Mouse (Mus musculus): ENCODE measurements around the gene Camk1d. TPM values are rescaled to one million over a fixed set of nuclear protein-coding genes. Genes with fewer than 3 reads are reported as not detected.

Camk1d gene
- polyA plus RNA-seq, 1 experiment from 2014 or later, result 1.1 TPM

DNA sequence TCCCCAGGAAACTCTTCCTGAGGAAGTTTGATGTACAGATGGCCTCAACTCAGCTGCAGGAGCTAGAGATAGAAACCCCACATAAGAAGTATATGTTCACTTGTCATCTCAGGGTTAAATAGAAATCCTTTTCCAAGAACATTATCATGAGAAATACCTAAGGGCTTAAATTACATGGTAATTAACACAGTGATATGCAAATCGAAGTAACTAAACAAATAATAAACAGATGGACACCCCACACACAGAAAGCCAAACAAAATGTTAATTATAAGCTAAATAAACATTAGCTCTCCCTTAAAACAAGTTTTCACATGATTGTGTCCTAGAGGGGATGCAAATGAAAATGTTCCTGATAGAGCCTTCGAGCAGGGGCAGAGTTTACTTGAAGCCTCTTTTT is 246.8 kb downstream of the Camk1d start:
- Histone ChIP-seq H3K9me3 (no peaks in the 10 kb centered on the region), H3K4me2 (no peak overlapping the region), H3K9ac (replicated peaks) (no peak overlapping the region), H3K4me3 (replicated peaks) (no peak overlapping the region), H3K4me1 (replicated peaks) (no peaks in the 10 kb centered on the region), H3K27ac (no peak overlapping the region), H3K36me3 (no peaks in the 10 kb centered on the region), H3K27me3 (no peaks in the 10 kb centered on the region; the same call in 1 of the 2 replicates)
- WGBS, result 86% methylated on average over 2 of the region's 2 CpGs
- no peak for ATAC-seq (ENCODE audit: insufficient number of reproducible peaks, insufficient read depth, low FRiP score, low TSS enrichment, low read depth)

DNA sequence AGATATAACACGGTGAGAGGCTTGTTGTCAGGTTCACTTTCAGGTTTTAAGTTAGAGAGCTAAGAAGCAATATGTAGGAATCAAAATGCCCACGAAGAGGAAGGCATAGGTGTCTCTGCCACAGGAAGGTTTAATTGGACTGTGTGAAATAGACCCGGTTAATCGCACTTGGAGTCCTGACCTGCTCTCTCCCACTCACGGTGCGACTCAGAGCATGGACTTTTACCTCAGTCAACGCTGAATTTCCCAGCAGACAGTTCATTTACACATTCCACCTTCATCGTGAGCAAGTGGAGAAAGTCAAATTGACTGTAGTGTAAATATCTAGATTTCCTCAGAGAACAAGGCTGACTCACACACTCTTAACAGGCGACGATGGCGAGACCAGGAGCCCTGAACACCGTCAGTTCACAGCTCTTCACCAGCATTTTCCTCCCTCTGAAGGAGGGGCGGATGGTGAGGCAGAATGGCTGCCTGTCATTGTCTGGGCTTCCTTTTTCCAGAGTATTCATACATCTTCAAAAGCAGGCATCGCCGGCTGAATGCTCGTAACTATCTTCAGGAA is 255.6 kb downstream of the Camk1d start:
- no peak overlapping the region for H3K9ac ChIP-seq (replicated peaks)
- H3K27ac ChIP-seq, result no peak overlapping the region
- H3K27me3 ChIP-seq, result no peaks in the 10 kb centered on the region
- 83% methylated on average over 16 of the region's 16 CpGs for WGBS
- H3K36me3 ChIP-seq, result no peaks in the 10 kb centered on the region
- H3K4me3 ChIP-seq (replicated peaks), result no peak overlapping the region
- no peak overlapping the region for H3K4me2 ChIP-seq
- H3K9me3 ChIP-seq, result no peaks in the 10 kb centered on the region
- no peak for ATAC-seq (ENCODE audit: insufficient number of reproducible peaks, insufficient read depth, low FRiP score, low TSS enrichment, low read depth)
- H3K4me1 ChIP-seq (replicated peaks), result peaks cover 9% of the 10 kb centered on the region

DNA sequence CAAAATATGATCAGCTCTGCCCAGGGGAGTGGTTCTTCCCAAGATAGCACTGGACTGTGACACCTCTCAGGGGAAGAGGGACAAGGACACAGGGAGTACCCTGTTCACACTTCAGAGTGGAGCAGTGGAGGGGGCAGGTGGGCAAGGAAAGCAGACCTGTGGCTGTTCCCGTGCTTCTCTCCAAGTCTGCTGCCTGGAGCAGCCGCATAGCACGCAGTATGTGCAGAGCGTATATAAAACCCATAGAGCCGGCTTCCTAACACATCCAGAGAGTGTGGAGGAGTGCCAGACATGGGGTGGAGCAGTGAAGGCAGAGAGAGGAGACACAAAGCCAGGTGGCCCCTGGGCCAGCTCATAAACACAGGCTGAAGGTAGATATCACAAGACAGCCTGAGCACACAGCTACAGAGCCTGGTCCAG is 256.2 kb downstream of the Camk1d start:
- H3K27ac ChIP-seq, result no peak overlapping the region
- no peak for ATAC-seq (ENCODE audit: insufficient number of reproducible peaks, insufficient read depth, low FRiP score, low TSS enrichment, low read depth)
- H3K4me1 ChIP-seq (replicated peaks), result peaks cover 9% of the 10 kb centered on the region
- H3K27me3 ChIP-seq, result no peaks in the 10 kb centered on the region
- WGBS, result 87% methylated on average over 5 of the region's 5 CpGs
- H3K9ac ChIP-seq (replicated peaks), result no peak overlapping the region
- no peaks in the 10 kb centered on the region for H3K36me3 ChIP-seq
- no peaks in the 10 kb centered on the region for H3K9me3 ChIP-seq
- no peak overlapping the region for H3K4me3 ChIP-seq (replicated peaks)
- H3K4me2 ChIP-seq, result no peak overlapping the region

DNA sequence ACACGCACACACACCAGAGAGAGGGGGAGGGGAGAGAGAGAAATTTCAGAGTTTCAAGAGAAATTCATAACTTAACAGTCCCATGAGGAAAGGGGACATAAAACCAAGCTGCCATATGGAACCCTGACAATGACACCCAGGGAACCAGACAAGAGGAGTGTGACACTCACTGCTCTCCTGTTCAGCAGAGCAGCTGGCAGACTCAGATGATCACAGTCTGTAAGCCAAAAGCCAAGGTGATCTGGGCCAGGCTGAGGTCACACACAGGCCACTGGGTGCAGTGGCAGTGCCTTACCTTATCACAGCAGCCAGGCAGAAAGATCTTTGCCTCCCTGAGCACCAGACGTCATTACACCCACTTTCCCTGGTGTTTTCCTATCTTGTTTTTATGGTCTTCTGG is 258.2 kb downstream of the Camk1d start:
- no peak overlapping the region for H3K27ac ChIP-seq
- no peaks in the 10 kb centered on the region for H3K9me3 ChIP-seq
- H3K9ac ChIP-seq (replicated peaks), result no peak overlapping the region
- no peaks in the 10 kb centered on the region for H3K27me3 ChIP-seq
- no peak for ATAC-seq (ENCODE audit: insufficient number of reproducible peaks, insufficient read depth, low FRiP score, low TSS enrichment, low read depth)
- no peak overlapping the region for H3K4me3 ChIP-seq (replicated peaks)
- H3K36me3 ChIP-seq, result no peaks in the 10 kb centered on the region
- H3K4me1 ChIP-seq (replicated peaks), result peaks cover 9% of the 10 kb centered on the region
- WGBS, result 69% methylated on average over 2 of the region's 2 CpGs
- H3K4me2 ChIP-seq, result no peak overlapping the region

DNA sequence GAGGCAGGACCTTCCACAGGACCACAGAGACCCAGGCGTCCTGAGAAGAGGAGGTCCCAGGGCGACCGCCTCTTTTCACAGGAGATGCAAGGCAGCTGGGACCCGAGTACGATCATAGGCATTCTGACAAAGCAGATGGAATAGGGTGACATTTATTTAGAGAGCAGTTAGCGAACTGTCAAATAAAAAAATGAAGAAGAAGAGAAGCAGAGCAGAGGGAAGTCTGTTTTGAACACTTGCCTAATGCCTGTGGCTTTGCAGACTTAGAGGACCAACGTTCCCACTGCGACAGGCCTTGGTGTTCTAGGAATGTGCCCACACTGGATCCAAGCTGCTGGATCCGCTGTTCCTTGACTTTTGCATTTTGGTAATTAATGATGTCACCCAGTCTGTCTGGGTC is 259.5 kb downstream of the Camk1d start:
- H3K9ac ChIP-seq (replicated peaks), result no peak overlapping the region
- 79% methylated on average over 9 of the region's 9 CpGs for WGBS
- peaks cover 9% of the 10 kb centered on the region for H3K4me1 ChIP-seq (replicated peaks)
- no peaks in the 10 kb centered on the region for H3K36me3 ChIP-seq
- ATAC-seq (ENCODE audit: insufficient number of reproducible peaks, insufficient read depth, low FRiP score, low TSS enrichment, low read depth), result no peak
- no peaks in the 10 kb centered on the region for H3K27me3 ChIP-seq
- H3K27ac ChIP-seq, result no peak overlapping the region
- H3K9me3 ChIP-seq, result no peaks in the 10 kb centered on the region
- H3K4me2 ChIP-seq, result no peak overlapping the region
- H3K4me3 ChIP-seq (replicated peaks), result no peak overlapping the region

DNA sequence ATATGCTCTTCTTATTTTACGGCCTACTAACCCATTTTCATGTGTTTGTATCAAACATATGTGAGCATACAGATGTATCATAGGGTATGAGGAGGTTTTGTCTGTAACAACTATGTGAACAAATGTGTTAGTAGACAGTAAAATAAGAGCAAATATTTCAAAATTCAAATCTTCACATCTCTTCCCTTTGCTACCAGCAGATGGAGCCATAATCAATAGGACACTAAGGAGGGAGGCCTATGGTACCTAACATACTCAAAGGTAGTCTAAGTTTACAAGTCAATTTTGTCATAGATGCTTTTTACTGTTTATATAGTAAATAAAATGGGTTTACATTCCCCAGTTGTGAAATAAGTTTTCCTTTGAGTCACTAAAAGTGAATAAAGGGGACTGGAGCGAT is 262.7 kb downstream of the Camk1d start:
- no peak for ATAC-seq (ENCODE audit: insufficient number of reproducible peaks, insufficient read depth, low FRiP score, low TSS enrichment, low read depth)
- H3K9me3 ChIP-seq, result no peaks in the 10 kb centered on the region
- no peak overlapping the region for H3K9ac ChIP-seq (replicated peaks)
- 93% methylated on average over 2 of the region's 2 CpGs for WGBS
- peaks cover 9% of the 10 kb centered on the region for H3K4me1 ChIP-seq (replicated peaks)
- H3K4me3 ChIP-seq (replicated peaks), result no peak overlapping the region
- H3K36me3 ChIP-seq, result no peaks in the 10 kb centered on the region
- H3K27ac ChIP-seq, result no peak overlapping the region
- no peaks in the 10 kb centered on the region for H3K27me3 ChIP-seq
- no peak overlapping the region for H3K4me2 ChIP-seq

DNA sequence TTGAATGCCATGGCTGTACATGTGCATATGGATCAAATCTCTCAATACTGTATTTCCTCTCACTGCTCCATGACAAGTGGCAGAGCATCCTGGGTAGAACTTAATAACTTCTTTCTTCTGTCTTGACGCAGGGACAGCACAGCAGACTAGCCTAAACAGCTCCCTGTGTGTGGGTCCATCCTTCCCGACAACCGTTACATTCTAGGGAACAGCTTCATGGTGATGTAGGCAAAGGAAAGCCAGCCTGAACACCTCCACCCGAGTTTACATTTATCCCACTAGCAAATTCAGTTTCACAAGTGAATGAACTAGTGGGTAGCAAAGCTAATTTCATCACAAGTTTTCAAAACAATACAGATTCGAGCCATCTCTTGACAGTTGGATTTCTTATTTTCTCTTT is 269.0 kb downstream of the Camk1d start:
- no peak overlapping the region for H3K9ac ChIP-seq (replicated peaks)
- no peak overlapping the region for H3K27ac ChIP-seq
- no peaks in the 10 kb centered on the region for H3K9me3 ChIP-seq
- no peak for ATAC-seq (ENCODE audit: insufficient number of reproducible peaks, insufficient read depth, low FRiP score, low TSS enrichment, low read depth)
- H3K4me3 ChIP-seq (replicated peaks), result no peak overlapping the region
- no peak overlapping the region for H3K4me2 ChIP-seq
- 84% methylated on average over 5 of the region's 5 CpGs for WGBS
- H3K4me1 ChIP-seq (replicated peaks), result no peaks in the 10 kb centered on the region
- no peaks in the 10 kb centered on the region for H3K27me3 ChIP-seq
- no peaks in the 10 kb centered on the region for H3K36me3 ChIP-seq

DNA sequence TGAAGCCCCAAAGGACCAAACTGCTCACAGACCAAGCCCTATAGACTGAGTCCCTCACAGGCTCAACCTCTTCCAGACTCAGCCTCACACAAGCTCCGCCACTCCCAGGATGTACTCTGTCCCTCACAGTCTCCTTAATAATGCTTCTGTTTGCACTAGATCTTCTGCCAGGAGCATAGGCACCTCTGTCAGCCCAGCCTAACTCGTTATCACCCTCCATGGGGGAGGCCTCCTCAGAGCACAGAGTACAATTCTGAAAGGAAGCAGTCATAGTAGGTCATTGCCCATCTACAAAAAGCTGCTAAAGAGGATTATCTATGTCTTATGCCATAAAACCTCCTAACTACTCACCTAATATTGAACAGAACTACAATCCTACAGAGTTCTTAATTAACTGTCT is 276.6 kb downstream of the Camk1d start:
- H3K27me3 ChIP-seq, result no peaks in the 10 kb centered on the region
- no peaks in the 10 kb centered on the region for H3K4me1 ChIP-seq (replicated peaks)
- no peak overlapping the region for H3K27ac ChIP-seq
- no peak overlapping the region for H3K4me2 ChIP-seq
- no peak for ATAC-seq (ENCODE audit: insufficient number of reproducible peaks, insufficient read depth, low FRiP score, low TSS enrichment, low read depth)
- WGBS, result 51% methylated on average over 2 of the region's 2 CpGs
- H3K4me3 ChIP-seq (replicated peaks), result no peak overlapping the region
- no peak overlapping the region for H3K9ac ChIP-seq (replicated peaks)
- no peaks in the 10 kb centered on the region for H3K9me3 ChIP-seq
- no peaks in the 10 kb centered on the region for H3K36me3 ChIP-seq

DNA sequence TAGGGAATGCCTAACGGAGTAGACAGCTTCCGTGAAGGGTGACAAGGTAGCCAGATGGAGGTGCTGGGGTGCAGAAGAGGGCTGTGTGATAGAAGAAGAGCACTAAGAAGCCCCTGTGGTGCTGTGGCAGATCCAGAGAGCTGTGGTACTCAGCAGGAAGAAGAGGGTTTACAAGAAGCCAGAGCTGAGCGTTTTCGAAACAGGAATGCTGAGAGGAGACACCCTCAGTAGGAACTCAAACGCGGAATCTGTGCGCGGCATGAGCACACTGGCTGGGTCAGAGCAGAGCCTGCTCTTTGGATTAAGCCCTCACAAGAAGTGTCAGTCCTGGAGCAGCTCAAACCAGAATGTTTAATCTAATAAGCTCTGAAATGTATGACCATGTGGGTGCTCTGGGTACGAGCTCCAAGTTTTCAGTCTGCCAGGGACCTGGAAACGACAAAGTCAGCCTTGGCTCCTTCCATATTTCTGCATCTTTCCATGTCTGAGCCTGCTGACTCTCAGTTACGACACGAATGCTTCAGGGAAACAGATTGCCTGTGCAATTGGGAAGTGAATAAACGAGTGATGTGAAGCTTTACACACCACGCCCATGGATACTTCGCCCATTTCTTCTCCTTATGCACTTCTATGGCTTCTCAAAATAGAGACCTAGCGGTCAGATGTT is 278.6 kb downstream of the Camk1d start:
- no peak for ATAC-seq (ENCODE audit: insufficient number of reproducible peaks, insufficient read depth, low FRiP score, low TSS enrichment, low read depth)
- Histone ChIP-seq H3K4me3 (replicated peaks) (no peak overlapping the region), H3K9me3 (no peaks in the 10 kb centered on the region), H3K27ac (no peak overlapping the region), H3K9ac (replicated peaks) (no peak overlapping the region), H3K4me1 (replicated peaks) (no peaks in the 10 kb centered on the region), H3K4me2 (no peak overlapping the region), H3K36me3 (no peaks in the 10 kb centered on the region), H3K27me3 (no peaks in the 10 kb centered on the region)
- WGBS, result 82% methylated on average over 16 of the region's 16 CpGs

DNA sequence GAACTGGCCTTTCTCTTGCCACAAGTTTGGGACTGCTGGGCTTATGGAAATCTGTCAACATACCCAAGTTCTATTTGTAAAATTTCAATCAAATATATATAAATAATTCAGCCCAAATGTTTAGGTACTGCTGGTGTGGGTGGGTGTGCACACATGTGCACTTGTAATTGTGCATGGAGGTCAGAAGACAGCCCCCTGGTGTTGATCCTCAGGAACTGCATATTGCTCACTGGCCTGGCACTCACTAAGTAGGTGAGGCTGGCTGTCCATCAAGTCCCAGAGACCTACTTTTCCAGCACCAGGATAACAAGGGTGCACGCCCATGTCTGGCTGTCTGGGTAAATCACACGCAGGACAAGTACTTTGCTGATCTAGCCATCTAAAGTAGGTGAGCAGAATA is 283.0 kb downstream of the Camk1d start:
- Histone ChIP-seq H3K27me3 (no peaks in the 10 kb centered on the region), H3K9me3 (no peaks in the 10 kb centered on the region), H3K36me3 (no peaks in the 10 kb centered on the region), H3K4me1 (replicated peaks) (no peaks in the 10 kb centered on the region), H3K27ac (no peak overlapping the region), H3K9ac (replicated peaks) (no peak overlapping the region), H3K4me2 (no peak overlapping the region), H3K4me3 (replicated peaks) (no peak overlapping the region)
- 66% methylated on average over 2 of the region's 2 CpGs for WGBS
- ATAC-seq (ENCODE audit: insufficient number of reproducible peaks, insufficient read depth, low FRiP score, low TSS enrichment, low read depth), result no peak; the same call in 1 of the 2 replicates

DNA sequence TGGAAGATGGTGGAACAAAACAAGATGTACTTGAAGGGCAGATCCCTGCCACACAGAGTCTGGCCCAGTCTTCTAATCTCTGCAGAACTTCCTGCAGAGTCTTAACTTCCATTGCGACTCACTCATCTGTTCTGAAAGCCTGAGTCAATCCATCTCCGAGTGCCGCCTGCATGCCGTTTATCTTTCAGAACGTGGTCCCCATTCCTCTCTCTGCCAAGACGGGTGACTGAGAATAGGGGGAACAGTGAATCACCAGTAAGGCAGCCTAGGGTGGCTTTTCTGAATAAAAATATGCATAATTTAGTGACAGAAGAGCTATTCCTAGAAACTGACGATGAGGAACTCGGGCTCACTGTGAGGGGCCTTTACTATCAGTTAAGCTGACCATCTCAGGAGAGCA is 284.4 kb downstream of the Camk1d start:
- no peak for ATAC-seq (ENCODE audit: insufficient number of reproducible peaks, insufficient read depth, low FRiP score, low TSS enrichment, low read depth)
- WGBS, result 80% methylated on average over 8 of the region's 8 CpGs
- no peak overlapping the region for H3K27ac ChIP-seq

DNA sequence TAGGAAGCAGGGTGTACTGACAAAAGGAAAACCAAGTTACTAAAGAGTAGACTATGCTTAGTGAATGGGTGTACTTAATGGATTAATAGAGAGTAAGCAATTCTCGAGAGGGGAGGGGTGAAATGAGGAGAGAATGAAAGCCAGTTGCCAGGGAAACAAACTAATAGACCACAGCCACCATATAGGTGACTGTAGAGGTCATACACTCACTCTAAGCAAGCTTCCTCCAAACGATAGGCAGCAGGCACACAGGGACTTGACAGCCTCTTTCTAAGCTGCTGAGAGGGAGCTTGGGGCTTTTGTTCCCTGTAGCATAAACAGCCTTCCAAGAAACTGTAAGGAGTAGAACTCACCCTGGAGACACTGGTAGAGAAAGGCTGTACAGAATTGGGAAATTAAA is 288.2 kb downstream of the Camk1d start:
- no peak overlapping the region for H3K4me3 ChIP-seq (replicated peaks)
- no peak for ATAC-seq (ENCODE audit: insufficient number of reproducible peaks, insufficient read depth, low FRiP score, low TSS enrichment, low read depth)
- no peaks in the 10 kb centered on the region for H3K36me3 ChIP-seq
- no peaks in the 10 kb centered on the region for H3K27me3 ChIP-seq
- H3K4me1 ChIP-seq (replicated peaks), result no peaks in the 10 kb centered on the region
- no peaks in the 10 kb centered on the region for H3K9me3 ChIP-seq
- no peak overlapping the region for H3K4me2 ChIP-seq
- H3K9ac ChIP-seq (replicated peaks), result no peak overlapping the region
- H3K27ac ChIP-seq, result no peak overlapping the region
- WGBS, result 30% methylated on average over 2 of the region's 2 CpGs

More for the DNA sequence above, 284.4 kb downstream of the Camk1d start:
- no peaks in the 10 kb centered on the region for H3K36me3 ChIP-seq
- H3K27me3 ChIP-seq, result no peaks in the 10 kb centered on the region
- no peaks in the 10 kb centered on the region for H3K9me3 ChIP-seq
- no peak overlapping the region for H3K4me3 ChIP-seq (replicated peaks)
- no peak overlapping the region for H3K9ac ChIP-seq (replicated peaks)
- H3K4me1 ChIP-seq (replicated peaks), result no peaks in the 10 kb centered on the region
- no peak overlapping the region for H3K4me2 ChIP-seq

Measured in limb, embryonic 12.5 days (tissue).